Mouse (Mus musculus) c-Kit-negative CD71-positive TER-119-positive erythroid progenitor cells, embryonic 14.5 days (primary cell): ENCODE measurements around the gene Fancd2os.

Source experiments
- DNase-seq: peaks from one replicate; pipeline ENCODE4 v3.0.0-alpha.2; 2013; ENCODE audit warnings: low read depth, low spot score

Fancd2os gene

GRCm38 (mm10) chr6:113605224-113605545 lies 4.7 kb upstream of the Fancd2os start:
- DNase-seq, result no peak

DNA sequence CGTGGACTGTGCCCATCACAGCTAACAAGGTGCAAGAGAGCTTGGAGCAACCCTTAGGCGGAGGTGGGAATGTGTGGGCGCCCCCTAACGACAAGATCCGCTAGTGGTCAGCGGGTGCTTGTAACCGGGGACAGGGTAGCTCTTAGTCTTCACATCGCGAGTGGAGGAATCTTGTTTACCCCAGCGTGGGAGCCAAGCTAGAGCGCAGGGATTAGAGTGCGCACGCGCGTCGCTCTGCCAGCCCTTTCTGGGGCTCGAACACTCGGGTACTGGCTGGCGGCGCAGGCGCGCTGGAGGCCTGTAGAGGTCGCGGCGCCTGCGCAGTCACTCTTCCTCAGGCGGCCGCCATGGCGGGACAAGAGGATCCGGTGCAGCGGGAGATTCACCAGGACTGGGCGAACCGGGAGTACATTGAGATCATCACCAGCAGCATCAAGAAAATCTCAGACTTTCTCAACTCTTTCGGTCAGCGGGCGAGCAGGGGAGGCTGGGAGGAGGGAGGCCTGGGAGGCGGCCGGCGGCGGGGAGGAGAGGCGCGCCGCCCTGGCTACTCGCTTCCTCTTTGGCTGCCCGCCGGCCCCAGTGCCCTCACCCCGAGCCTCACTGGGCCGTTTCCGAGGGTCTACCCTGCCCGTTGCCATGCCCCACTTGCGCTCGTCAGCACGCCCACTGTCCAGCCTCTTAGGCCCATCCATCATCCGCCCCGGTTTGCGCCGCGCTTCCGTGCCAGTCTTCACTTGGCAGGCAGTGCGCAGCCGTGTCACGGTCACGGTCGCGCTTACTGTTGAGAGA lies 4.1 kb upstream of the Fancd2os start, which contains the start of gene Brk1:
Brk1 (plus strand) TSS at position 341 of the 792 bp plus-strand sequence.
- peak; percentile 76 for DNase-seq

- no peak for DNase-seq
Measured at GRCm38 (mm10) chr6:113603993-113604392, 3.5 kb upstream of the Fancd2os start.

GRCm38 (mm10) chr6:113602821-113603220 lies 2.3 kb upstream of the Fancd2os start:
- DNase-seq, result no peak

DNA sequence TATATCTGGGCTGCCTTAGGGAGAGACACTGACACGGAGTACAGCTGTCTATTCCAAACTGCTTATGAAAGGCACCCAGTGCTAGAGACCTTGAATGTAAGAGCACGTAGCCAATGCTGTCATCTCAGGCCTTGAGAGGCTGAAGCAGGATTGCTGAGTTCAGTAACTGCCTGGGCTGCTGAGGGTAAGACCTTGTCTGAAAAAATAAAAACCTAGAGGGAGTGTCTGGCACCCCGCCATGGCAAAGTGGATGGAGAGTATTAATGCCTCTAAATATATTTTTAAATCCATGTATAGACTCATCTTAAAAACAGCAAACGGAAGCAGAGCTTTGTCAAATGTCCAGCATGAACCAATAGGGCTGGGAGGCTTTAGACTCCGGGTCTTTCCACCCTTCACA lies 682 bp downstream of the Fancd2os start:
- no peak for DNase-seq

GRCm38 (mm10) chr6:113597945-113598344 lies 2.6 kb downstream of the Fancd2os start:
- DNase-seq, result no peak

DNA sequence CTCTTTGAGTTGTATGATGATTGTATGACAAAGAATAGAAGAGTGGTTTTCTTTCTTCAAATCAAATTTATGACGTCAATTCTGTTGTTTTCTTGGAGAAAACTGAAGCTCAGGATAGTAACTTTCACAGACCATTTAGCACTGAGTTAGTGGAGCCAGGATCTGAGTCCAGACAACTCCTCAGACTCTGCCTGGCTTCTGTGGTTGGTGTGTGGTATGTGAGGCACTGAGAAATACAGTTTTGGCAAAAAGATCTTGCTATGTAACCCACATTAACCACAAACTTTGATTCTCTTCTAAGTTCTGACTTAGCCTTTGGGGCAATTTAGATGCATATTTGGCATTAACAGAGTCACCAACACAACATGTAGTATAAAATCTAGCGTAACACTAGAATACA lies 7.9 kb downstream of the Fancd2os start:
- DNase-seq, result no peak

GRCm38 (mm10) chr6:113586466-113587183 lies 13.9 kb downstream of the Fancd2os start:
- DNase-seq, result no peak

DNA sequence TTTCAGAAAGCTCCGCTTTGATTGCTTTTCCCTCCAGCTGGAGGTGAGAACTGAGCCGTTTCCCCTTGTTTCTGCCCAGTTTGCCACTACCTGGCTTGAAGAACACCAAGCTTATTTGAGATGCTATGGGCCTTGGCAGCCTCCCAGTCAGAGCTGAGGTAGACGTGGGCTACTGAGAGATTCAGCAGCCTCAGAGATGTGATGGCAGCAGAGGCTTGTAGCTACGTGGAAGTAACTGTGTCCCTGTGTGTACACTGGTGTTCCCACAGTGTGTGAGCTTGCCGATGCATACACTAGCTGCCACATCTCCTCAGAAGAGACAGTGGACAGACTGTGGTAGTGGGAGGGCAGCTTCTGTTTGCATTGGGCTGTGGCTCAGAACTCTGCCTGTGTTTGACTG lies 15.4 kb downstream of the Fancd2os start:
- no peak for DNase-seq

GRCm38 (mm10) chr6:113583023-113583422 lies 17.5 kb downstream of the Fancd2os start:
- no peak for DNase-seq

DNA sequence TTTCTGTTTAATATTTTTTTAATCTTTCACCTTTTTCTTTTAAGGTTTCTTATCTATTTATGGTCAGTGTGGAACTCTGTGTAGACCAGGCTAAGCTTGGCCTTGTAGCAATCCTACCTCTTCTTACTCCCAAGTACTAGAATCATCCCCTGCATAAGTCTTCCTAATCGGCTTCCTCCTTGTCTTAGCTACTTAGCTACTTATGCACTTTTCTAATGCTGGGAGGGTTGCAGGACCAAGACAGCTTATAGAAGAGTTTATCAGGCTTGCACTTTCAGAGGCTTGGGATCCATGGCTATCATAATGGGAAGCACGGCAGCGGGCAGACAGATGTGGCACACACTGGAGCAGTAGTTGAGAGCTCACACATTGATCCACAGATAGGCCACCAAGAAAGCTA lies 21.2 kb downstream of the Fancd2os start:
- DNase-seq, result no peak

DNA sequence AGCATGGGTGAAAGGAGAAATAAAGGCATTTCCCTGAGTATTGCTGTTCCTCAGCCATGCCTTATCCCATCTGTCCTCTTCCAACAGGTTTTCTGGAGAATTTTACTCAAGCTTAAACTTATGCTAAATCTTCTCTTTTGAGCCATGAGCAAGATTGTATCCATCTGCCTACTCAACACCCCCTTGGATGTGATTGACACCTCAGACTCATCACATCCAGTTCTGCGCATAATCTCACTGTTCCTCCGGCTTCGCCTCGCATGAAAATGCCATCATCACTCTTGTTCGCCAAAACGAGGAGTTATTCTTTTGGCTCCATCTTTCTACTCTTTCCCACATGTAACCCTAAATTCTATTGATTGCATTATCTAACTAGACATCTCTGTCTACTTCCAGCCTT lies 24.5 kb downstream of the Fancd2os start:
- no peak for DNase-seq

DNA sequence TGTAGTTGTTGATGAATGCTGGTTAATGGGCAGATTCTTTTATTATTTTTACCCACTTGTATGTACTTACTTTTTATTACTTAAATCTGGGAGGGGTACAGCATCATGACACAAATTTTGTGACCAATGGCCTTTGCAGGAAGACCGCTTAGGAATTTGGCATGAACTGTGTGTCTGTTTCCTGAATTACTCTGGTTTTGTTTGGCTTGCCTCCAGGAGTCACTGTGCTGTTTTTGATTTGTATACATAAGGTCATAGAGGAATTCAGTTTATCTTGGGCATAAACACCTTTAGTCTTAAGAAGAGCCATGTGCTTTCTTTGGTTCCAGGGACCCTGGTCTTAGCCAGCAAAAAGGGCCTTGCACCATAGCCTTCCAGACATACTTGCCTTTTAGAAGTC lies 36.0 kb downstream of the Fancd2os start:
- DNase-seq, result no peak

DNA sequence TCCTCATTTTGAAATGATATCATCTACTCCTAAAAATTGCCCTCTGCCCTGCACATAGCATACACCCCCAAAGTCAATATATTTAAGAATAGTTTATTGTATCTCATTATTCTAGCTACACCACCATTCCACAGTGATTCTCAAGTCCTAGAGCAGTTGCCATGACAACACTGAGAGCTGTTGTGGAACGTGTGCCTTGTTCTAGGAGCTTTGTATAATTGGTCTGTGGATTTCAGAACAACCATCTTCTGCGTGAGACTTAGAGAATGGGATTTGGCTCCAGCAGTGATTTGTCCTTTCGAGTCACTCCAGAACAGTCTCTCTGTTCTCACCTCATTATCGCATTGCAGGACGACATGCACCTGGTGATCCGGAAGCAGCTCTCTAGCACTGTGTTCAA lies 40.8 kb downstream of the Fancd2os start:
- no peak for DNase-seq
